Mouse (Mus musculus) c-Kit-positive CD71-positive TER-119-negative erythroid progenitor cells, embryonic 14.5 days (primary cell): Measurements from ENCODE around the gene Gm14085.

Experiments
- DNase-seq: peaks from one replicate; pipeline ENCODE4 v3.0.0-alpha.2; 2013; ENCODE audit warnings: low read depth

Gm14085 gene

DNA sequence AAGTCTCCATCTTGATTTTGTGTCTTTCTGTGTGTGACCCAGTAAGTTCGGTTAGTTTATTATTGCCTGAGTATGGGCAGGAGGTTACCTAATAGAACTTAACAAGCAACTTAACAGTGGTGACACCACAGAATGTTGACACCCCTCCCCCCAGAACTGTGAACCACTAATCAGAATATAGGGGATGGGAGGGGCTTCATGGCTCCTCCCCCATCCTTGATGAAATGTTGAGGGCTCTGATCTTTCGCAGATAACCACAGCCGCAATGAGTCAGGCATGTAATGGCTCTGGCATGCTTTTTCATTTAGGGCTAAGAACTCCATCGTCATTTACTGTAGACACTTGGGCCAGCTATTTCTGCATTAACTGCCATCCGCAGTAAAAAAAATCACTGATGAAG lies 76.5 kb downstream of the Gm14085 start:
- no peak for DNase-seq

GRCm38 (mm10) chr2:122562251-122562650 lies 77.5 kb downstream of the Gm14085 start:
- no peak for DNase-seq

DNA sequence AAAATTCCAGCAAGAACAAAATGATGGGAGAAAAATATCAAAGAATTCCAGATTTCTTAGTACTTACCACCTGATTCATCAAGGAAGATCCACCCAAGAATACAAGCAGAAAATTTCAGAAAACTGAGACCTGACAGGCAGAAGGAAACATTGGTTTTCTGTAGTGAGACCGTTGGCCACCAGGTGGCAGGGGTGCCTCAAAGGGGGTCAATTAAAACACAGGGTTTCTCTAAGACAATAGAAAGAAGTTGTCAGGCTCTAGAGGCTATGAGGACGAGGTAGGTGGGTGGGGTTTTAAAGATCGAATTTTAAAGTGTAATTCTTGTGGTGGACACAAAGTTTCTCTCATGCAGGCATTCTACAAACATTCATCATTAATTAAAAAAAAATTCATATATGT lies 84.7 kb downstream of the Gm14085 start:
- peak; percentile 10 for DNase-seq

DNA sequence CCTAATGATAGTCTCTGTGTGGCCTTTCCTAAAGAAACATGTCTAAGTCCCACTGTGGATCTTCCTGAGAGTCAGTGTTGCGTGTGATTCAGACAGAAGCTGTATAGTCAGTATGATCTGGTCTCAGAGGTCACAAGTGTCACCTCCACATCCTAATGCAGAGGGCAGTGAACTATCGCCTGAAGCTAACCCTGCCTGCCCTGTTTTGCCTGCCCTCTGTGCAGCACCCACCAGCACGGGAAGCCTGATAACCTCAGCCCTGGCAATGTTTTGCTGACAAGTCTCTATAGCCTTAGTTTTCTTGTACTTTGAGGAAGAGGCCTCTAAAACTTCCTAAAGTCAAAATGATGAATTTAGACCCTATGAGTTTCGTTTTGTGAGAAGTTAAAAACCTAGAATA lies 85.7 kb downstream of the Gm14085 start:
- no peak for DNase-seq

DNA sequence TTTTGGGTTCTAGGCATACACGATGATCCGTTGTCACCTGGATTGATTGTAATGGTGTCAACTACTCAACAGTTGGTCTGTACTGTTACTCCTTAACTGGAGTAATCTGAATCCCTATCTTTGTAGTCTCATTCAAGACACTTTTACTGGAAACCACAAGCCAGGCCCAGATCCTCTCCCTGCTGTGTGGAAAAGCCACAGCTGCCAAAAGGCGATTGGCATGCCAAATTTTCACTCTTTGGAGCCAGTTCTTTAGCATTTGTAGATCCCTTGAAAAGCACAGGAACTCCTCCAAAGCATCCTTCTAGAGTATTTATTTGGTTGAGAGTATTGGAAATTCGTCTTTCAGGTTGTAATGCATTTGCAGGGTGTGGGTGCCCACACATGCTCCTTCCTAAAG lies 86.6 kb downstream of the Gm14085 start:
- DNase-seq: no peak

- DNase-seq: no peak
Observed at GRCm38 (mm10) chr2:122572438-122572837, 87.7 kb downstream of the Gm14085 start.

DNA sequence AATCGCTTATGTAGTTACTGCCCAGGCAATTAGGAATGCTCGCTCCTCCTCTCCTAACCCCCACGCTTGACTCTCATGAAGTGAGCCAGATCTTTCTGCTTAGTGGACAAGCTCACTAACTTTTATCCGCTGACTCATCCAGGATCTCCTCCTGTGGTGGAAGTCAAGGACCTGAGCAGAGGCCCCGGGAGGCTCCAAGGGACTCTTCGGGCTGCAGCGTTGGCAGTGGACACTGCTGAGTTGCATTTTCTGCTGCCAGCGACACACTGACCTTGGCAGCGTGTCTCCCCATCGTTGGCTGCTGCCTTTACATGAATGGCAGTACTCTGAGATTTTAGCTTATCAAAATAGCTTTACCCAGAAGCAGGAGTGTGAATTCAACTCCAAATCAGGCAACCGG lies 90.7 kb downstream of the Gm14085 start:
- no peak for DNase-seq

GRCm38 (mm10) chr2:122576295-122576694 lies 91.6 kb downstream of the Gm14085 start:
- DNase-seq: no peak

DNA sequence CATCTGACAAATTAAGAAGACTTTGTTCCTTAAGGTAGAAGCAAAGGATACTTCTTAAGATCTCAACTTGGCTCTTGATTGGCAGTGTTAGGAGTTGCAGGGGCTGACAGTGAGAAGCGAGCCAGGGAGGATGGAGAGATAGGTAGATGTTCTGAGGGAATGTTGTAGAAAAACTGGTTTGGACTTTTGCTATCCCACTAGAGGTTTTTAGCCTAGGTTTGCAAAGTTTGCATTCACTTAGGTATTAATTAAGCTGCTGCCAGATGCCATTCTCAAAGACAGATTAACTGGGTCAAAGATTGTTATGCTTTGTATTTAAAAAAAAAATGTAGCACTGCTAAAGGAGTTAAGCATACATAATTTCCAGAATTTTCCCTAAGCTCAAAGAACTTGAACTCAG lies 92.6 kb downstream of the Gm14085 start:
- no peak for DNase-seq
